Mouse (Mus musculus): ENCODE measurements around the gene Asb12. TPM values are rescaled to one million over a fixed set of nuclear protein-coding genes. Genes with fewer than 3 reads are reported as not detected.
"Not testable (repeated sequence)": the region's sequence is repeated elsewhere in the genome, so short reads cannot be mapped to it uniquely, and the experiment has no call there.

The Asb12 gene
- total RNA-seq (2021), result 1 to 10 TPM; 1.0 to 2.9 TPM
- long read RNA-seq, experiment 1, partial matches to known transcripts, result 0 of 3 reads
- long read RNA-seq, experiment 1, other reads (novel, unspliced or antisense), result 0 of 3 reads
- long read RNA-seq, experiment 2, result 0 reads

DNA sequence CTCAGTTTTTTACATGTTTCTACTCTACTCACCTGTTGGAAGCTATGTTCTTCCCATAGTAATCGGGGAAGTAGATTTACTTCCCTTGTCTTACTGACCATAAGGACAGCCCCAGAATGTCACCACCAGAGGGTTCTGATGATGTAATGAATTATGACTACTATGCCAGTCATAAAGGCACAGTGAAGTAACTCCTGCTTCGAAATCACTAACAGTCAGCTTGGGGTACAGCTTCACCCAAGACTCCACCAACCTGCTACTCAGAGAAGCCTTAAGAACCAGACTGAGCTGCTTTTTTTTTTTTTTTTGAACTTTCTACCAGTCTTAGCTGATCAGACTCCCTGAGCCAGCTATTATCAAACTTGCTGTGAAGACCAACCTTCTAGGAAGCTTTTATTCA, at the start of gene Asb12, which contains the start of gene Pfn5:
Gene Asb12, minus strand, starts transcription at position 101 of the 400 bp plus-strand sequence.
Gene Pfn5, plus strand, starts transcription at position 218 of the 400 bp plus-strand sequence.
- DNase-seq (ENCODE audit: low spot score in 2 of 2), result no peak

DNA sequence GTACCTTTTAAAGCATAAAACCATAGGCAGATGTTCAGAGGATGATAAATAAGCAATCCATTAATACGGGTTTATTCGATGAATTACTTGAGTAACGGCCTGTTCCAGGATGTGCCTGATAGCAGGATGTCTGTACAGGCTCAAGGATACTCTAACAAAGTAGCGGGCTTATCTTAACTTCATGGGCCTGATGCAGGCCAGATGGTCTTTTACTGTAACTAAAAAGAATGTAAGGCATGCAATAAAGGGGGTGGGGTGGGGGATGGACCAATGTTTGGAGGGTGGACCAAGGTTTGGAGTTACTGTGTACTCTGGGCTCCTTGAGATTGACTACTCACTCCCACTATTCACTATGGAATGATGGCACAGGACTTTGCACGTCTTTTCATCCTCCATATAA, 42.8 kb upstream of the Asb12 start:
- no peak for DNase-seq (ENCODE audit: low spot score in 2 of 2)

DNA sequence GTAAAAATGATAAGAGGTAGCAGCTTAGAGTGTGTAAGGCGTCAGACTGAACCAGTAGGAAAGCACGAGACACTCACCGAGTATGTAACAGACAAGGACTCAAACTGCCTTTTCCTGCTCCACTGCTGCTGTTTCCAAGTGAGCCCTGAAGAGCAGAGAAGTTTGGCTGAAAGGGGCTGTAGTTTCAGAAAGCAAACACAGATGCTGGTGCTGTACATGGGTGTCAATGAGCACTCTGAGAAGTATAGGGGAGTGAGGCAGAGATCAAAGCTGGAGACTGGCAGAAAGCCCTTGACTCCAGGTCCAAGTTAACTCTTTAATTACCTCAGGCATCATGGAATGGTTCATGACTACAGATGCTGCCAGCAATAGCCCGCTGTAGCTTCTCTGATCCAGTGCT, 3.5 kb downstream of the Asb12 start:
- DNase-seq (ENCODE audit: low spot score in 2 of 2), result no peak

DNA sequence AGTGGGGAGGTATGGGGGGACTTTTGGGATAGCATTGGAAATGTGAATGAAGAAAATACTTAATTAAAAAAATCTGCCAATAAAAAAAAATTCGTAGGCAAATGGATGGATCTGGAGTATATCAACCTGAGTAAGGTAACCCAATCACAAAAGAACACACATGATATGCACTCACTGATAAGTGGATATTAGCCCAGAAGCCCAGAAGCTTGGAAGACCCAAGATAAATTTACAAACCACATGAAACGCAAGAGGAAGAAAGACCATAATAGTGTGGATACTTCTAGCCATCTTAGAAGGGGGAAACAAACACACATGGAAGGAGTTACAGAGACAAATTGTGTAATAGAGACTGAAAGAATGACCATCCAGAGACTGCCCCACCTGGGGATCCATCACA, 22.3 kb downstream of the Asb12 start:
- DNase-seq (ENCODE audit: low spot score in 2 of 2), result not testable (repeated sequence)

DNA sequence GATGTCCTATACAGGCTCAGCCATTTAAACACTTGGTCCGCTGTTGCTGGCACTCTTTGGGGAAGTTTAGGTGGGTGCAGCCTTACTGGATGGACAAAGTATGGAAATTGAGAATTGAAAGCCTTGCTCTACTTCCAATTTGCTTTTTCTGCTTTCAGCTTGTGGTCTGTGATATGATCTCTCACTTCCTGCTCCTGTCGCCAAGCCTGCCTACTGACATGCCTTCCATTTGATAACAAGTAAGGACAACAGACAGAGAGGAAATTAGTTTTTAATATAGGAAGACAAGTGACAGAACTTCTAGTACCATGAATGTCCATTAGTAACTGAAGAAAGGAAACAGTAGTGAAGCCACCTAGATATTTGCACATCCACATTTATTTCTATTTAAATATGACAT, 32.6 kb downstream of the Asb12 start:
- DNase-seq (ENCODE audit: low spot score in 2 of 2), result no peak

DNA sequence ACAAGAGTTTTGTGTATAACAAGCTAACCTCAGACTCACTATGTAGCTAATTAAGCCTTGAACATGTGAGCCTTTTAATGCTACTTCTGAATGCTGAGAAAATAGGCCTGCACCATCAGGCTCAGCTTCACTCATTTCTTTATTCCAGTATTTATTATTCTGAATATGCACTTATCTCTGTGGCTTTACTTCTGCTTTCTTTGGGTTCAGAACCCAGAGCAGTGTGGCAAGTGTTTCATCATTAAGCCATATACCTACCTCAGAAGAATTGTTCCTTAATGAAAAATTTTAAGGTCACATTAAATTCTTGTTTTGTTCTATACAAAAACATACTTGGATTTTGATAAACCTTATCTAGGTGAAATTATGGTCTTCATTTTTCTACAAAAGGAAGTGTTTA, 33.9 kb downstream of the Asb12 start:
- DNase-seq (ENCODE audit: low spot score in 2 of 2), result no peak

DNA sequence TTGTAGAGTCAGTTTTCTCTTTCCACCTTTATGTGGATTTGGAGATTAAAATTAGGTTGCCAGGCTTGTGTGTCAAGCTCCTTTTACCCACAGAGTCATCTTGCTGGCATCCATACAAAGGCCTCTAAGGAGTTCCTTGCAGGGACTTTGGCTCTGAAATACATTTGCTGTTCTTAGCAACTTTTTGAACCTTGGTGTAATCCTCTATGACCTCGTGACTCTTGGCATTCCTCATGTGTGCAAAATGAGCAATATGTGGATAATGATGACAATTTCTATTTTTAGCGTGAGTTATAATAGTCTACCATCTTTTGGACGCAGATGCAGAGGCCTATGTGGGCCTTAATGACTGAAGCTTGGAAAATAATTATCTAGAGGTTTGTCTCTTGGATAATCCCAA, 100.6 kb downstream of the Asb12 start:
- DNase-seq (ENCODE audit: low spot score in 2 of 2), result no peak

DNA sequence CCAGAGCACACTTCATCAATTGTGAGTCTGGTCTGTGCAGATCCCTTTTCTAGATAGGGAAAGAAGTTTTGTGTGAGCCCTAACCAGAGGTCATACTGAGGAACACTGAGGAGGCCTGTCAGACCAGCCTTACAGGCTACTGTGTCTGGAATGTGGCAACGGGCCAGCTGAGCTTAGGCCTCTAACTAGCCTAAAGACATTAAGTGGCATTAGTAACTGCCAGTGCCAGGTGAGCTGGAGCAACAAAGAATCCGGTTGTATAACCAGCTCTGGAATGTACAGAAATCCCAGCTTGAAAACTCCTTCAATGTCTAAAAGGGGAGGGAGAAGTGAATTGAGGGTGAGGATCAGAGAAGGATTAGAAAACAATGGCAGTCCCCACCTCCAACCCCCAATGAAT, 111.9 kb downstream of the Asb12 start:
- DNase-seq (ENCODE audit: low spot score in 2 of 2), result no peak

DNA sequence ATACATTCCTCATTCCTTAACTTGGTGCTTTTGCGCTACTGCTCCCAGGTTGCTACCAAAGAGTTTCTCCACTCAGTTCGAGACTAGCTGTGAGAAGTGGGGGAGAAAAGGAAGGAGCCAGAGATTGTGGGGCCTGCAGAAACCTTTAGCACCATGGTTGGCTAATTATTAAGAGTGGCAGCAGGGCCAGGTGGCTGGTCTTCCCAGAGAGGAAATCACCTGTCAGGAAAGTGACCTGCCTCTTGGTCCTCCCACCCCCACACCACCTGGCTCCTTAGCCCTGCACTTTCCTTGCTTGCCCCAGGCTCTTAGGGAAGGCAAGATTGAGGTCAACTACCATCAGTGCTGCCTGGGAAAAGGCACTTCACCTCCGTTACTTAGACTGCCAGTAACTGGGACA, 112.6 kb downstream of the Asb12 start:
- no peak for DNase-seq (ENCODE audit: low spot score in 2 of 2)

DNA sequence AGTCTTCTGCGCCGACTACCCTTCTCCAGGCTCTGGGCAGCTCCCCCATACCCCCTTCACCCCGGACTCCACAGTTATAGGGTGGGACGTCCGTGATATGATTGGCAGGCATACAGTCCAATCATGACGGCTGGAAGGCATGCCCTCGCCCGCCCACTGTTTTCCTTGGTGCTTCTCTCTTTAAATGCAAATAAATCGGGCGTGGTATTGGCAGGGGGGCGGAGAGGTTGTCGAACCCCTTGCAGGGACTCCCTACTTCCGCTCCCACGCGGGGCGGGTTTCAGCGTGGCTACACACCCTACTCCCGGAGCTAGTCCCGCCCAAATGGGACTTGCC, 113.0 kb downstream of the Asb12 start, which contains the start of gene Amer1:
Gene Amer1, minus strand, starts transcription at position 97 of the 336 bp plus-strand sequence.
- DNase-seq (ENCODE audit: low spot score in 2 of 2), result peak; percentile 43 to 76

DNA sequence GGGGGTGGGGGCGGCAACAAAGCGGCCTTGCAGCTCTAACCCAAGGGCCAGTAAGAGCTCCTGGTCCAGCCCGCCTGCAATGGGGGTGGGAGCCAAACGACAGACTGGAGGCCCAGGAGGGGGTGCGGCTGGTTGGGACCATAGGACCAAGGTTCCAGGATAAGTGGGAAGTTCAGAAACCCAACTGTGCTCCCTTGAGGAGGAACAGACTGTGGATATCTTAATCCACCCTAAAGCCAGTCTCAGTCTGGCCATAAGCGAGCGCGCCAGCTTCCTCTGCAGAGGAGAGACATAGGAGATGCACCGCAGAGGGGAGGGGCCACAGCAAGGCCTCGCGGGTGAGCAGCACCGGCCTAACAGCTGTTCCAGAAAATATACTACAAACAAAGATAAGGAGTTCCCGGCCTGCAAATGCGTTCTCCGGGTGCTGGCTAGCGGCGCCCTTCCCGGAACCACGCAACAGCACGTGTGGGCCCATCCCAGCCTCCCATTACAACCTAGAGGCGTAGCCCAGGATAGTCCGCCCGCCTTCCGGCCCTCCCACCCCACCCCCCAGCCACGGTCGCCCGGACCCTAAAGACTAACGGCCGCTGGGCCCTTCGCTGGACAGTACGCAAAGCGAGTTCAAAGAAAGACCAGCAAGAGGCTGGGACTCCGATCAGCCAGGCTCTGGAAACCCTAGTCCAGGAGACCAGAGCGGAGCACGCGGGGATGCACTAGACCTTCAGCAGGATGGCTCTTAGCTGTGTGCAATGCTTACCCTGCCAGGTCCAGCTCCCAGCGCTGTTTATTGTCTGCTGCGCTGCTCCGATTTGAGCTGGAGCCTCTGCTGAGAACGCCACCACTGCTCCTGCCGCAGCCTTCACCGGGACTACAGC, 113.7 kb downstream of the Asb12 start:
- no peak for DNase-seq (ENCODE audit: low spot score in 2 of 2)

DNA sequence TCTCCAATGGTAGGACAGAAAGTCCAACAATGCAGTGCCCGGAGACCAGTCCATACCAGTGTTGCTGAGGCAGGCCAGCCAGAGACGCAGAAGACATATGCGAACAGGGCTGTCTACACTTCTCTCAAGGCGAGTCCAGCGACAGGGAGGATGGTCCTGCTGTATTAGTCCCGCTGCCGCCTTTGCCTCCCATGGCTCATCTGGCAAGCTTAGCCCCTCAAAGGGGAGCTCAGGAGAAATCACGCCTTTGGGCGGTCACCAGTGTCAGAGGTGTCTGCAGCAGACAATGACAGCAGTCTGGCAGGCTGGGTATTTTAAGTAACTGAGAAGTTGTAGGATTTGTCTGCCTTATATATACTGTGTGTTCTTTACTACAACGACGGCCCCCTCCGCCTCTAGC, 114.4 kb downstream of the Asb12 start:
- DNase-seq (ENCODE audit: low spot score in 2 of 2), result no peak

DNA sequence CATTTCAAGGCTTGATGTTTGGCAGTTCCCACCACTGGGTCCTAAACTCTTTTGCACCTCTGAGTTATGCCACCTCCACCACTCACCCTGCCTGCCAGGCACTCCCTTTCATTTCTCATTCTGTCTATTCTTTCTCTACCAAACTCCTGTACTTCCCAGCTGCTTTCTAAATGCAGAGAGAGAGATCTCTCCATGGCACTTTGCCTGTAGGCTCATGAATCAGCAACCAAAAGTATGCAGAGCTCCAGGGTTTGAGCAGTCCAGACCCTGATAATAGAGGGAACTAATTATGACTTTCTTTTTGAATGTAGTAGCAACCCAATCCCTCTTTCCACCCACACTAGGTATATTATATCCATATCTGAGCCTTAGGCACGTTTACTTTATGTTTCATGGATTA, 115.5 kb downstream of the Asb12 start:
- DNase-seq (ENCODE audit: low spot score in 2 of 2), result no peak

DNA sequence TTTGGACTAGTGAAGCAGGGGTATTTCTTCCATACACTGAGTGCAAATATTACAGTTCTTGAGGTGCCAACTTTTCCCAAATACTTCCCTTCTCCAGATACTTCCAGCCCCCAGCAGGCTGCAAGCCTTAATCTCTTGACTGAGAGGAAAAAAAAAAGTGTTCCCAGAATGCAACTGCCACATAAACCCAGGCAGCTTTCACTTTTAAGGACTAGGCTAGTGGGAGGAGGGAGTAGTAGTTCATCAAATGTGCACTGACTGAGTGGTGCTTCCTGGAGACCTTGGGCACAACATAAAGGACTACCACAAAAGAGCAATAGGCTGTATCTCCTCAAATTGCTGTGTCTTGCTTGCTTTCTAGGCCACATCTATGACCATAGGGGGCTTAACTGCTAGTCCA, 116.5 kb downstream of the Asb12 start:
- DNase-seq (ENCODE audit: low spot score in 2 of 2), result no peak

DNA sequence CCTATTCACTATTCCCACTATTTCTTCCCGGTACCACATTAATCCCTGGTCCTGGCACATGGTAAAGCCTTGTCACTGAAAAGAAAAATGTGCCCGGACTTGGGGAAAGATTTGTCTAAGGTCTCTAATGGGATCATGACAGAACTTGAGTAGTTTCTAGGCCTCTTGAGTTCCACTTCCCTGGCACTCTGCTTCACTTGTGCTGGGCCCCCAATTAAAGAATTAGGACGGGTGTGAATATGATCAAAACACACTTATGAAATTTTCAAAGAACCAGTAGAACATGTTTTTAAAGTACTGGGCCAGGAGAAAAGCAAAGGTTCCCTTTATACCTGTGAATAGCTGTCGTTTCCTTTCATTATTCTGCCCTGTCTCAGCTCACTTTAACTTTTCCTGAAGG, 119.3 kb downstream of the Asb12 start:
- DNase-seq (ENCODE audit: low spot score in 2 of 2), result no peak

DNA sequence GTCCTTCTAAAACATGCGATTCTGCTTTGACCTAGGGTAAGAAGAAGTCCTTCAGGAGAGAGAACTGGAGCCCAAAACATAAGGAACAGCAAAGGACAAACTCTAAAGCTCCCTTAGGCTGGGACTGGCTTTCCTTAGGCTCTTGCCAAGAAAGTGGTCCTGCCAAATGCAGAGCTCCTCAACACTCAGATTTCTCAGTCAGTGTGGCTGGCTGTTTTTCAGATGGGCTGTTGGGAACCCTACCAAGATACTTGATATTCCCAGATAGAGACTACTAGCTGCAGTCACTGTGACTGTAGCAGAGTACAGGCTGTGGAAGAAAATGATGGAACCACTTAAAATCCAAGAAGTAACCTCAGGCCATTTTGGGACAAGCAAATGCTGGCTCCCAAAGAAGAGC, 120.6 kb downstream of the Asb12 start:
- no peak for DNase-seq (ENCODE audit: low spot score in 2 of 2)

Other genes starting within 250 kb of the Asb12 start
- gene Amer1, start 113.1 kb downstream of the Asb12 start, total RNA-seq (2021), result 10 to 100 TPM; 19.4 to 19.8 TPM
- not detected for gene Pfn5, start 117 bp upstream of the Asb12 start, total RNA-seq (2021)
- 1 to 10 TPM; 6.1 to 8.1 TPM for gene Zc4h2, start 100.5 kb upstream of the Asb12 start, total RNA-seq (2021)
- gene Zc3h12b, start 153.7 kb upstream of the Asb12 start, total RNA-seq (2021), result 1 to 10 TPM; 5.3 to 6.0 TPM

Measured in adrenal gland, postnatal 4 days (tissue).